Mouse (Mus musculus) intestine, embryonic 16.5 days (tissue): ENCODE data around the gene Gm9758. TPM values are rescaled to one million over a fixed set of nuclear protein-coding genes. Genes with fewer than 3 reads are reported as not detected.
"Not testable (repeated sequence)": the region's sequence is repeated elsewhere in the genome, so short reads cannot be mapped to it uniquely, and the experiment has no call there.

Experiments
- ATAC-seq: fragments of 200-750 bp; cut with Nextera tagmentation; 2 replicates; pipeline ENCODE4 v1.8.0; 2017; ENCODE audit warnings: moderate TSS enrichment, moderate library complexity
- H3K27ac ChIP-seq: fragments of 300-500 bp; sonication (generic); 2 replicates; pipeline ENCODE4 v1.5.1; 2014; ENCODE audit warnings: mild to moderate bottlenecking, low read length
- H3K27me3 ChIP-seq: fragments of 300-500 bp; sonication (generic); replicated peaks from 2 replicates; pipeline ENCODE4 v1.6.1; 2014; ENCODE audit warnings: low read length, control low read depth, mixed read lengths; ENCODE audit not compliant: control insufficient read depth, insufficient read depth
- H3K36me3 ChIP-seq: fragments of 300-500 bp; sonication (generic); 2 replicates; pipeline ENCODE4 v1.6.1; 2014; ENCODE audit warnings: low read length, control low read depth; ENCODE audit not compliant: control insufficient read depth, insufficient read depth
- H3K4me1 ChIP-seq: fragments of 300-500 bp; sonication (generic); 2 replicates; pipeline ENCODE4 v1.6.1; 2014; ENCODE audit warnings: low read length, control low read depth, mixed read lengths; ENCODE audit not compliant: control insufficient read depth, insufficient read depth
- H3K4me2 ChIP-seq: fragments of 300-500 bp; sonication (generic); 2 replicates; pipeline ENCODE4 v1.6.1; 2014; ENCODE audit warnings: low read depth, low read length, control low read depth
- H3K4me3 ChIP-seq: fragments of 300-500 bp; sonication (generic); 2 replicates; pipeline ENCODE4 v1.5.1; 2014; ENCODE audit warnings: mild to moderate bottlenecking, low read length
- H3K9ac ChIP-seq: fragments of 300-500 bp; sonication (generic); 2 replicates; pipeline ENCODE4 v1.6.1; 2014; ENCODE audit warnings: low read depth, low read length
- H3K9me3 ChIP-seq: fragments of 300-500 bp; sonication (generic); 2 replicates; pipeline ENCODE4 v1.6.1; 2016; ENCODE audit warnings: low read length, control low read depth; ENCODE audit not compliant: control insufficient read depth
- WGBS: fragments of 180-500 bp; shearing (Covaris S2); extraction: QIAGEN DNeasy Blood & Tissue Kit; methylation state at CpG from one replicate; pipeline ENCODE4 v1.1.7; 2014; 5-methylcytosine and 5-hydroxymethylcytosine counted together
- polyA plus RNA-seq: library from polyadenylated mRNA; unstranded; fragments of >200 nt; fragmentation: Nextera tagmentation; extraction: Ambion mirVana; gene quantifications from 2 replicates; pipeline ENCODE4 v1.2.1, GENCODE M21; 2015

Gm9758 gene
- polyA plus RNA-seq, 1 experiment from 2014 or later, result not detected

DNA sequence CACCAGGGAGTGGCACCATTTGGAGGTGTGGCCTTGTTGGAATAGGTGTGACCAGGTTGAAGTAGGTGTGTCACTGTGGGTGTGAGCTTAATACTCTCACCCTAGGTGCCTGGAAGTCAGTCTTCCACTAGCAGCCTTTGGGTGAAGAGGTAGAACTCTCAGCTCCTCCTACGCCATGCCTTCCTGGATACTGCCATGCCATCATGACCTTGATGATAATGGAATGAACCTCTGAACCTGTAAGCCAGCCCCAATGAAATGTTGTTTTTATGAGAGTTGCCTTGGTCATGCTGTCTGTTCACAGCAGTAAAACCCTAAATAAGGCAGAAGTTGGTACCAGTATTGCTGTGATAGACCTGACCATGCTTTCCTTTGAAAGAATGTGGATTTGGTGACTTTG is 26.3 kb upstream of the Gm9758 start:
- not testable (repeated sequence) for H3K27me3 ChIP-seq, H3K9me3 ChIP-seq, ATAC-seq, H3K4me2 ChIP-seq, H3K27ac ChIP-seq, H3K4me1 ChIP-seq, H3K36me3 ChIP-seq, H3K9ac ChIP-seq, H3K4me3 ChIP-seq
- 87% methylated on average over 1 of the region's 1 CpGs for WGBS

DNA sequence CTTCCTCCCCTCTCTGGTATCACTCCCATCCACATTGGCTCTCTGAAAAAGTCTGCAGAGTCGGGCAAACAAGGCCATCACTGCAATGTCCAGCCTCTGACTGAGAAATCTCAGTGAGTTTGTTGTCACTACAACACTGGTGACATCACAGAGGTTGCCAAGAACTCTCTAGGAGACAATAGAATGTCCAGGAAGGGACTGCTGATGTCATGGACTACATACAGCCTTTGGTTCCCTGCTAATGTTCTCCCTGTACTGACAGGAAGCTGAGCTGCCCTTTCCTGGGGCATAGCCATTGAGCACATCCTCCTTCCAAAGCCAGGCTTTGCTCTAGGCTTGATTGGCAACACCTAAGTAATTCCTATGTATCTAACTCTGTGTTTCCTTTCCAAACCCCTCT is 23.6 kb upstream of the Gm9758 start, which contains the start of gene Speer4e:
TSS of gene Speer4e (minus strand) at position 101 of the 400 bp plus-strand sequence.
- H3K27ac ChIP-seq, H3K4me3 ChIP-seq, H3K4me1 ChIP-seq, ATAC-seq, H3K27me3 ChIP-seq, H3K9ac ChIP-seq, H3K4me2 ChIP-seq, H3K9me3 ChIP-seq, H3K36me3 ChIP-seq: not testable (repeated sequence)
- 67% methylated on average over 1 of the region's 1 CpGs for WGBS

DNA sequence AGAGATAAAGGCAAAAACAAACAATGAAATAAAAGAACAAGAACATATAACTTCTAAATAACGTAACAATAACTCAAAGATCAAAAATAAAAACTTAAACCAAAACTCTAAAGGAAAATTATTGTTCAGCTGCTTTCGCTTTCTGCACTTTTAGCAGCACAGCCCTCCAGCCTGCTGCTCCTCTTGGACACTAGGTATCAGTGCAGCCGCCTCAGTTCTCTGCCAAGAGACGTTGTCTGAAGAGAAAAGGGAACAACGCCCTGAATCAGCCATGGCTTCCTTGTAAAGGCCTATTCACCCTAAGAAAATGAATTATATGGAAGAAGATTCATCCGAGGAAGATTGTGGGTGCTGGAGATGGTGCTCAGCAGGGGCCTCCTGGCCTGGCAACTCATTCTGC is 19.0 kb upstream of the Gm9758 start:
- H3K9me3 ChIP-seq, H3K4me2 ChIP-seq, H3K9ac ChIP-seq, H3K27ac ChIP-seq, H3K36me3 ChIP-seq, H3K4me3 ChIP-seq, ATAC-seq, H3K4me1 ChIP-seq, H3K27me3 ChIP-seq: not testable (repeated sequence)
- 78% methylated on average over 5 of the region's 6 CpGs for WGBS

DNA sequence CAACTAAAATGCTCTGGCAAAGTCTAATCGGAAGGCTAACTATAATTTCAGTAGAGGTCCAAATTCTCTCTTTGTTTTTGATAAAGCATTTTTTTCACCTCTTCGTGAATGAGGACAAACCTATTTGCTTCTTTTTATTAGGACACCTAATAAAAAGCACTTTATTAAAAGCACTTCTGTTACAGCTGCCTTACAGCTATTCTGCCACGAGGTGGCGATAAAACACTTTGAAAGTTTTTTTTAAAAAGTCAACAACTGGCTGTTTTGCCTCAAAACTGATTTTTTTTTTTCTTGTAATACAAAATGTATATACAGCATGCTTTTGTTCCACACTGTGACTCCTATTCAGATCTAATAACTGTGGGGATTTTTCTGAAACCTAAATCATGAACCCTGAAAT is 12.3 kb upstream of the Gm9758 start:
- WGBS, result 26% methylated on average over 4 of the region's 4 CpGs
- not testable (repeated sequence) for H3K9ac ChIP-seq, H3K4me2 ChIP-seq, H3K27me3 ChIP-seq, ATAC-seq, H3K9me3 ChIP-seq, H3K4me3 ChIP-seq, H3K4me1 ChIP-seq, H3K27ac ChIP-seq, H3K36me3 ChIP-seq

DNA sequence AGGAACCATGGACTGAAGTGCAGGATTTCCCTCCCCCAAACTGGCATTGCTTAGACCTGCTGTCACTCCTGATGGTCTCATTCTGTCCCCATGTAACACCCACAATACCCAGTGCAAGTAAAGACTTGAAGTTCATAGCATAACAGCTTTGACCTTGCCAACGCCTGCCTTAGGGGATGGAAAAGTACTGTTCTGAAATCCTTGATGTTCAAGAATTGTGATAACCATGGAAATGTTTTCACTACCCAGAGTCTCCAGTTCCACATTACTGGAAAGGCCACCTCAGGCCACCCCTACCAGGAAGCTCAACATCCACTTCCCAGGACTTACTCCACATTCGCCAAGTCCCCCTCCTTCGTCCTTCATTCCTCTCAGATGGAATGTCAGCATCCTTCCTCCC is 338 bp downstream of the Gm9758 start:
- not testable (repeated sequence) for ATAC-seq, H3K9me3 ChIP-seq
- 71% methylated on average over 2 of the region's 3 CpGs for WGBS

DNA sequence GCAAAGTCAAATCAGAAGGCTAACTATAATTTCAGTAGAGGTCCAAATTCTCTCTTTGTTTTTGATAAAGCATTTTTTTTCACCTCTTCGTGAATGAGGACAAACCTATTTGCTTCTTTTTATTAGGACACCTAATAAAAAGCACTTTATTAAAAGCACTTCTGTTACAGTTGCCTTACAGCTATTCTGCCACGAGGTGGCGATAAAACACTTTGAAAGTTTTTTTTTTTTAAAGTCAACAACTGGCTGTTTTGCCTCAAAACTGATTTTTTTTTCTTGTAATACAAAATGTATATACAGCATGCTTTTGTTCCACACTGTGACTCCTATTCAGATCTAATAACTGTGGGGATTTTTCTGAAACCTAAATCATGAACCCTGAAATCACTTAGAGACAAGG is 11.2 kb downstream of the Gm9758 start:
- H3K27me3 ChIP-seq, H3K27ac ChIP-seq, H3K9ac ChIP-seq, H3K9me3 ChIP-seq, H3K4me1 ChIP-seq, ATAC-seq, H3K36me3 ChIP-seq, H3K4me2 ChIP-seq, H3K4me3 ChIP-seq: not testable (repeated sequence)
- WGBS, result 18% methylated on average over 3 of the region's 3 CpGs

More for the DNA sequence above, 338 bp downstream of the Gm9758 start:
- not testable (repeated sequence) for H3K36me3 ChIP-seq, H3K9ac ChIP-seq, H3K27ac ChIP-seq, H3K4me1 ChIP-seq, H3K4me3 ChIP-seq, H3K27me3 ChIP-seq, H3K4me2 ChIP-seq

DNA sequence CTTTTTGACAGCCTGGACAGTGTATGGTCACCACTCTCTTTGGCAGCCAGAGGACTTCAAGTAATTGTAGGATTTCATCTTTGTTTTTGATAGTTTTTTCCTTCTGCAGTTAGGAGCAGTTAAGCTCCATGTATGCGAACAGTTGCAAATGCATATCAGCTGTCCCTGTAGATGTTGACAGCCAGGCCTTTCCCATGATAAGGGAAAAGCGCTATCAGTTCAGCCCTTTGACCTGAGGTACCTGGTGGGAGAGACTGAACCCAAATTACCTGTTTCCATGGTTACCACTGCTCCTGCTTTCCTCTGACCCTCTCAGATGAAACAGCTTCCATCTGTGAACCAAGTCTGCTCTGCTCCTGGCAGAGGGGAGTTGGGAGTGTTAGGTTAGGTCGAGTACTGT is 22.5 kb downstream of the Gm9758 start:
- H3K36me3 ChIP-seq, result no peaks in the 10 kb centered on the region

DNA sequence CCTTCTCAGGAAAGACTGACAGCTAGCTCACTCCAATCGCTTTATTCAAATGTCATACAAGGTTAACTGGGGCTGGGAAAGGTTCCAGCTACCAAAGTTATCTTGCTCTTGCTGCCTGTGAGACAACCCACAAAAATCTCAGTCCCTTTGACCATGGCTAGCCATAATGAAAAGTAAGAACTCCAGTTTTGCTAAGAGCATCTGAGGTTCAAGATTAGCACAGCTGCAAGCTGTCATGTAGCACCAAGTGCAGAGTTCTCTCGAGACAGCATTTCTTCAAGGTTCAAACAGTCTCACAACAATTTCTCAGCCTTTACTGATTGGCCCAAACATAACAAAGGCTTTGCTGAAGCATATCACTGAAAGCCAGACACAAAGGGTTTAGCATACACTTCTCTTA is 29.4 kb downstream of the Gm9758 start:
- not testable (repeated sequence) for H3K36me3 ChIP-seq, H3K27ac ChIP-seq, H3K4me3 ChIP-seq, ATAC-seq, H3K9me3 ChIP-seq, H3K27me3 ChIP-seq, H3K4me2 ChIP-seq, H3K4me1 ChIP-seq, H3K9ac ChIP-seq
- 63% methylated on average over 2 of the region's 2 CpGs for WGBS

More for the DNA sequence above, 22.5 kb downstream of the Gm9758 start:
- no peaks in the 10 kb centered on the region for H3K9me3 ChIP-seq
- ATAC-seq, result 0 out of 2 replicates have a peak, but pooled peaks have one; percentile 52
- no peak overlapping the region for H3K9ac ChIP-seq
- no peaks in the 10 kb centered on the region for H3K27me3 ChIP-seq
- WGBS, result 56% methylated on average over 3 of the region's 3 CpGs
- no peak overlapping the region for H3K4me3 ChIP-seq
- H3K4me1 ChIP-seq, result no peaks in the 10 kb centered on the region
- no peak overlapping the region for H3K4me2 ChIP-seq
- H3K27ac ChIP-seq, result no peak overlapping the region

Other genes with a start within 250 kb of the Gm9758 start
- not detected in 2 replicates for gene Speer4e, start 23.5 kb upstream of the Gm9758 start, polyA plus RNA-seq
- not detected in 2 replicates for gene Gm10354, start 64.0 kb upstream of the Gm9758 start, polyA plus RNA-seq
- not detected in 2 replicates for gene Gm17019, start 118.1 kb upstream of the Gm9758 start, polyA plus RNA-seq